8 mouse cellular contexts compared by ENCODE assay signal in genomic region chr4:115827535-115827887, GRCm38 (mm10). TPM values are rescaled to one million over a fixed set of nuclear protein-coding genes. Genes with fewer than 3 reads are reported as not detected.
DNase-seq lines count a peak whose midpoint lies in the region; ATAC-seq and TF ChIP-seq lines count a peak whose summit lies in the region.

No protein-coding gene starts in this region.

- peaks cover 14% of the 10 kb centered on the region for H3K36me3 ChIP-seq in heart, embryonic 14.5 days (ENCODE audit: control insufficient read depth, insufficient read depth, low read length)
- peaks cover 35% of the 10 kb centered on the region for H3K36me3 ChIP-seq in G1E (replicated peaks)
- H3K36me3 ChIP-seq in hindbrain, embryonic 11.5 days (ENCODE audit: control insufficient read depth, insufficient read depth, low read length) = no peaks in the 10 kb centered on the region
- H3K36me3 ChIP-seq in midbrain, embryonic 11.5 days (ENCODE audit: control insufficient read depth, insufficient read depth, low read length) = no peaks in the 10 kb centered on the region

- H3K9ac ChIP-seq in heart, embryonic 14.5 days (ENCODE audit: low read length) = peak overlapping the region; percentile 85
- peak overlapping the region; percentile 69 for H3K9ac ChIP-seq in hindbrain, embryonic 11.5 days (ENCODE audit: low read depth, low read length)
- peak overlapping the region; percentile 77 for H3K9ac ChIP-seq in midbrain, embryonic 11.5 days (ENCODE audit: low read length)

- 4% methylated on average over 4 of the region's 4 CpGs for WGBS in heart, embryonic 14.5 days
- 9% methylated on average over 4 of the region's 4 CpGs for WGBS in hindbrain, embryonic 11.5 days
- 6% methylated on average over 4 of the region's 4 CpGs for WGBS in midbrain, embryonic 11.5 days

- peak overlapping the region; percentile 70 to 80 for H3K4me3 ChIP-seq in heart, embryonic 14.5 days (ENCODE audit: control insufficient read depth in 1 of 2, insufficient read depth in 1 of 2, low read depth in 1 of 2, low read length in 2 of 2)
- H3K4me3 ChIP-seq in G1E (ENCODE audit: low read depth, low read length) = peak overlapping the region; percentile 80
- peak overlapping the region; percentile 70 for H3K4me3 ChIP-seq in hindbrain, embryonic 11.5 days (ENCODE audit: low read depth, low read length)
- H3K4me3 ChIP-seq in midbrain, embryonic 11.5 days (ENCODE audit: low read depth, low read length) = peak overlapping the region; percentile 75

- no peak for DNase-seq in heart, adult 18-20 months
- DNase-seq in G1E (ENCODE audit: low spot score) = no peak
- no peak for DNase-seq in hindbrain, embryonic 11.5 days (ENCODE audit: low spot score)
- no peak for DNase-seq in midbrain, embryonic 11.5 days (ENCODE audit: low spot score, missing footprints)
- no peak for DNase-seq in adrenal gland, postnatal 10 days
- no peak for DNase-seq in left cerebral cortex, postnatal 4 days
- no peak for DNase-seq in kidney, postnatal 14 days

- peak overlapping the region; percentile 46 to 77; a peak in 2 of 4 replicates for H3K27ac ChIP-seq in heart, embryonic 14.5 days (replicated peaks in 1 of 2; ENCODE audit: control insufficient read depth in 1 of 2, insufficient read depth in 1 of 2, low read depth in 2 of 2, low read length in 2 of 2)
- H3K27ac ChIP-seq in hindbrain, embryonic 11.5 days (ENCODE audit: low read depth, low read length) = no peak overlapping the region
- 0 out of 2 replicates have a peak overlapping the region, but pooled peaks have one; percentile 55 for H3K27ac ChIP-seq in midbrain, embryonic 11.5 days (ENCODE audit: low read depth, low read length)

- TF ChIP-seq CTCF in G1E (IDR thresholded peaks at IDR 0.05; ENCODE audit: low read depth, low read length) = no peak

- peaks cover 16 to 34% of the 10 kb centered on the region in 2 experiments for H3K4me1 ChIP-seq in heart, embryonic 14.5 days (ENCODE audit: control insufficient read depth in 2 of 2, insufficient read depth in 2 of 2, low read length in 2 of 2)
- H3K4me1 ChIP-seq in G1E (ENCODE audit: insufficient read depth, low read depth, low read length) = peaks cover 46% of the 10 kb centered on the region
- no peaks in the 10 kb centered on the region for H3K4me1 ChIP-seq in hindbrain, embryonic 11.5 days (replicated peaks; ENCODE audit: control insufficient read depth, insufficient read depth, low read length)
- peaks cover 3% of the 10 kb centered on the region for H3K4me1 ChIP-seq in midbrain, embryonic 11.5 days (ENCODE audit: control insufficient read depth, insufficient read depth, low read length)

- H3K4me2 ChIP-seq in heart, embryonic 14.5 days (ENCODE audit: low read length) = peak overlapping the region; percentile 90
- peak overlapping the region; percentile 80 for H3K4me2 ChIP-seq in hindbrain, embryonic 11.5 days (replicated peaks; ENCODE audit: low read depth, low read length)
- H3K4me2 ChIP-seq in midbrain, embryonic 11.5 days = peak overlapping the region; percentile 91

- ATAC-seq in heart, embryonic 14.5 days (ENCODE audit: insufficient number of reproducible peaks, insufficient read depth, low FRiP score, low read depth) = no peak
- ATAC-seq in G1E (ENCODE audit: extremely low read depth, insufficient number of reproducible peaks, low FRiP score, poor library complexity, severe bottlenecking) = no peak
- peak; percentile 17; the same call in 1 of the 2 replicates for ATAC-seq in hindbrain, embryonic 11.5 days (ENCODE audit: low FRiP score)
- ATAC-seq in midbrain, embryonic 11.5 days (ENCODE audit: low FRiP score) = no peak

- intact Hi-C loops in left cerebral cortex, postnatal 4 days (cut with DNase I) = no loop called here

- H3K27me3 ChIP-seq in heart, embryonic 14.5 days (ENCODE audit: control insufficient read depth, insufficient read depth, low read length) = no peaks in the 10 kb centered on the region
- no peaks in the 10 kb centered on the region for H3K27me3 ChIP-seq in G1E (ENCODE audit: insufficient read depth, low read length)
- H3K27me3 ChIP-seq in hindbrain, embryonic 11.5 days (ENCODE audit: control insufficient read depth, insufficient read depth, low read length) = no peaks in the 10 kb centered on the region
- no peaks in the 10 kb centered on the region for H3K27me3 ChIP-seq in midbrain, embryonic 11.5 days (ENCODE audit: control insufficient read depth, insufficient read depth, low read length)

- H3K9me3 ChIP-seq in heart, embryonic 14.5 days (ENCODE audit: control insufficient read depth, low read length) = no peaks in the 10 kb centered on the region
- H3K9me3 ChIP-seq in G1E (replicated peaks) = no peaks in the 10 kb centered on the region
- H3K9me3 ChIP-seq in hindbrain, embryonic 11.5 days (ENCODE audit: control insufficient read depth, low read length) = no peaks in the 10 kb centered on the region
- no peaks in the 10 kb centered on the region for H3K9me3 ChIP-seq in midbrain, embryonic 11.5 days (ENCODE audit: control insufficient read depth, low read length)

RNA-seq across cellular contexts. Expression of gene Mob3c, which starts 0.4 kb away (rescaled TPM):
- polyA plus RNA-seq in heart, embryonic 14.5 days (2014; fragmentation: Nextera tagmentation; extraction: Ambion mirVana) = 6.8 and 8.0 TPM in 2 replicates
- total RNA-seq in heart, adult 18-20 months (2021) = 1 to 10 TPM; 5.0 to 5.3 TPM
- total RNA-seq in G1E (2014; fragmentation: Nextera tagmentation) (7.1 and 7.9 TPM in 2 replicates), G1E (2017) (16.7 and 20.9 TPM in 2 replicates)
- 7.9 TPM in 2 replicates for polyA plus RNA-seq in G1E (2012)
- polyA plus RNA-seq in hindbrain, embryonic 11.5 days (2014; fragmentation: Nextera tagmentation; extraction: Ambion mirVana) = 3.3 and 4.6 TPM in 2 replicates
- 2.5 and 3.7 TPM in 2 replicates for polyA plus RNA-seq in midbrain, embryonic 11.5 days (2014; fragmentation: Nextera tagmentation; extraction: Ambion mirVana)
- 10 to 100 TPM; 13.8 to 15.1 TPM for total RNA-seq in adrenal gland, postnatal 10 days (2021)
- total RNA-seq in left cerebral cortex, postnatal 4 days (2021) = 1 to 10 TPM; 3.9 TPM

RNA-seq across cellular contexts. Expression of gene Mknk1, which starts 11.5 kb away (rescaled TPM):
- polyA plus RNA-seq in heart, embryonic 14.5 days (2014; fragmentation: Nextera tagmentation; extraction: Ambion mirVana) = 16.2 and 16.7 TPM in 2 replicates
- 10 to 100 TPM; 20.6 to 22.0 TPM for total RNA-seq in heart, adult 18-20 months (2021)
- 78.5 and 86.9 TPM in 2 replicates for total RNA-seq in G1E (2014; fragmentation: Nextera tagmentation)
- 78.7 and 111 TPM in 2 replicates for total RNA-seq in G1E (2017)
- 34.9 and 39.8 TPM in 2 replicates for polyA plus RNA-seq in G1E (2012)
- polyA plus RNA-seq in hindbrain, embryonic 11.5 days (2014; fragmentation: Nextera tagmentation; extraction: Ambion mirVana) = 15.5 and 19.3 TPM in 2 replicates
- 17.9 and 22.3 TPM in 2 replicates for polyA plus RNA-seq in midbrain, embryonic 11.5 days (2014; fragmentation: Nextera tagmentation; extraction: Ambion mirVana)
- total RNA-seq in adrenal gland, postnatal 10 days (2021) = 10 to 100 TPM; 30.4 to 43.9 TPM
- total RNA-seq in left cerebral cortex, postnatal 4 days (2021) = 10 to 100 TPM; 28.8 to 29.8 TPM

RNA-seq across cellular contexts. Expression of gene Atpaf1, which starts 42.9 kb away (rescaled TPM):
- polyA plus RNA-seq in heart, embryonic 14.5 days (2014; fragmentation: Nextera tagmentation; extraction: Ambion mirVana) = 89.2 and 89.5 TPM in 2 replicates
- total RNA-seq in heart, adult 18-20 months (2021) = 100 to 1,000 TPM; 105 to 129 TPM
- total RNA-seq in G1E (2014; fragmentation: Nextera tagmentation) (26.9 and 32.3 TPM in 2 replicates), G1E (2017) (10.4 and 13.5 TPM in 2 replicates)
- 11.1 and 13.3 TPM in 2 replicates for polyA plus RNA-seq in G1E (2012)
- 42.5 and 46.0 TPM in 2 replicates for polyA plus RNA-seq in hindbrain, embryonic 11.5 days (2014; fragmentation: Nextera tagmentation; extraction: Ambion mirVana)
- polyA plus RNA-seq in midbrain, embryonic 11.5 days (2014; fragmentation: Nextera tagmentation; extraction: Ambion mirVana) = 42.3 and 50.9 TPM in 2 replicates
- total RNA-seq in adrenal gland, postnatal 10 days (2021) = 10 to 100 TPM; 42.8 to 52.2 TPM
- 10 to 100 TPM; 23.4 to 26.3 TPM for total RNA-seq in left cerebral cortex, postnatal 4 days (2021)

RNA-seq across cellular contexts. Expression of gene Tex38, which starts 46.7 kb away (rescaled TPM):
- polyA plus RNA-seq in heart, embryonic 14.5 days (2014; fragmentation: Nextera tagmentation; extraction: Ambion mirVana) = 0.26 and 0.53 TPM in 2 replicates
- 1 to 10 TPM in 1 of 2 experiments, under 1 TPM in 1; 0.45 to 1.9 TPM for total RNA-seq in heart, adult 18-20 months (2021)
- total RNA-seq in G1E (2014; fragmentation: Nextera tagmentation) (not detected in 2 replicates), G1E (2017) (0.23 TPM in 1 of 2 replicates, not detected in the other)
- not detected in 2 replicates for polyA plus RNA-seq in G1E (2012)
- 0.29 TPM in 1 of 2 replicates, not detected in the other for polyA plus RNA-seq in hindbrain, embryonic 11.5 days (2014; fragmentation: Nextera tagmentation; extraction: Ambion mirVana)
- polyA plus RNA-seq in midbrain, embryonic 11.5 days (2014; fragmentation: Nextera tagmentation; extraction: Ambion mirVana) = 0.41 TPM in 1 of 2 replicates, not detected in the other
- 1 to 10 TPM; 1.0 to 1.3 TPM for total RNA-seq in adrenal gland, postnatal 10 days (2021)
- under 1 TPM in 1 of 2 experiments, not detected in 1; 0.66 TPM for total RNA-seq in left cerebral cortex, postnatal 4 days (2021)

RNA-seq across cellular contexts. Expression of gene Kncn, which starts 56.7 kb away (rescaled TPM):
- not detected in 2 replicates for polyA plus RNA-seq in heart, embryonic 14.5 days (2014; fragmentation: Nextera tagmentation; extraction: Ambion mirVana)
- not detected for total RNA-seq in heart, adult 18-20 months (2021)
- total RNA-seq in G1E (2014; fragmentation: Nextera tagmentation) = not detected in 2 replicates
- total RNA-seq in G1E (2017) = not detected in 2 replicates
- not detected in 2 replicates for polyA plus RNA-seq in G1E (2012)
- not detected in 2 replicates for polyA plus RNA-seq in hindbrain, embryonic 11.5 days (2014; fragmentation: Nextera tagmentation; extraction: Ambion mirVana)
- not detected in 2 replicates for polyA plus RNA-seq in midbrain, embryonic 11.5 days (2014; fragmentation: Nextera tagmentation; extraction: Ambion mirVana)
- total RNA-seq in adrenal gland, postnatal 10 days (2021) = not detected
- under 1 TPM in 1 of 2 experiments, not detected in 1; 0.32 TPM for total RNA-seq in left cerebral cortex, postnatal 4 days (2021)
